Mouse (Mus musculus): ENCODE measurements around the gene Fzd10. TPM values are rescaled to one million over a fixed set of nuclear protein-coding genes. Genes with fewer than 3 reads are reported as not detected.

Gene Fzd10
- 21.4 and 21.6 TPM in 2 replicates for polyA plus RNA-seq (2014; fragmentation: Nextera tagmentation; extraction: Ambion mirVana)

GRCm38 (mm10) chr5:128600072-128601021 is at the start of gene Fzd10:
TSS of gene Fzd10 (plus strand) at chr5:128600844.
- peak; percentile 89 for DNase-seq (ENCODE audit: low spot score)
- no peaks in the 10 kb centered on the region for H3K36me3 ChIP-seq (ENCODE audit: control insufficient read depth, insufficient read depth, low read length)
- H3K4me1 ChIP-seq (ENCODE audit: control insufficient read depth, insufficient read depth, low read length): peaks cover 35% of the 10 kb centered on the region
- H3K9me3 ChIP-seq (ENCODE audit: control insufficient read depth, low read length): no peaks in the 10 kb centered on the region
- peak within 1 kb of the TSS; percentile 86 for H3K9ac ChIP-seq (ENCODE audit: low read length)
- peak within 1 kb of the TSS; percentile 88 for H3K27ac ChIP-seq (ENCODE audit: low read depth, low read length)
- under 1% methylated on average over 71 of the region's 73 CpGs for WGBS
- H3K4me3 ChIP-seq (ENCODE audit: low read depth, low read length): peak within 1 kb of the TSS; percentile 70
- H3K27me3 ChIP-seq (ENCODE audit: control insufficient read depth, insufficient read depth, low read length): no peaks in the 10 kb centered on the region
- peak; percentile 58 for ATAC-seq (ENCODE audit: insufficient read depth, low FRiP score, low TSS enrichment)
- peak within 1 kb of the TSS; percentile 96 for H3K4me2 ChIP-seq (ENCODE audit: low read depth)

- Histone ChIP-seq H3K27ac (ENCODE audit: low read depth, low read length) (no peak overlapping the region), H3K9ac (ENCODE audit: low read length) (peak overlapping the region; percentile 58), H3K36me3 (ENCODE audit: control insufficient read depth, insufficient read depth, low read length) (no peaks in the 10 kb centered on the region), H3K9me3 (ENCODE audit: control insufficient read depth, low read length) (no peaks in the 10 kb centered on the region), H3K4me1 (ENCODE audit: control insufficient read depth, insufficient read depth, low read length) (no peaks in the 10 kb centered on the region), H3K4me3 (ENCODE audit: low read depth, low read length) (no peak overlapping the region), H3K27me3 (ENCODE audit: control insufficient read depth, insufficient read depth, low read length) (no peaks in the 10 kb centered on the region), H3K4me2 (ENCODE audit: low read depth) (peak overlapping the region; percentile 33)
- peak; percentile 45; the same call in 1 of the 2 replicates for ATAC-seq (ENCODE audit: insufficient read depth, low FRiP score, low TSS enrichment)
- WGBS: 5% methylated on average over 11 of the region's 11 CpGs
- DNase-seq (ENCODE audit: low spot score): peak; percentile 47
Measured at GRCm38 (mm10) chr5:128551448-128551847, 49.2 kb upstream of the Fzd10 start.

DNA sequence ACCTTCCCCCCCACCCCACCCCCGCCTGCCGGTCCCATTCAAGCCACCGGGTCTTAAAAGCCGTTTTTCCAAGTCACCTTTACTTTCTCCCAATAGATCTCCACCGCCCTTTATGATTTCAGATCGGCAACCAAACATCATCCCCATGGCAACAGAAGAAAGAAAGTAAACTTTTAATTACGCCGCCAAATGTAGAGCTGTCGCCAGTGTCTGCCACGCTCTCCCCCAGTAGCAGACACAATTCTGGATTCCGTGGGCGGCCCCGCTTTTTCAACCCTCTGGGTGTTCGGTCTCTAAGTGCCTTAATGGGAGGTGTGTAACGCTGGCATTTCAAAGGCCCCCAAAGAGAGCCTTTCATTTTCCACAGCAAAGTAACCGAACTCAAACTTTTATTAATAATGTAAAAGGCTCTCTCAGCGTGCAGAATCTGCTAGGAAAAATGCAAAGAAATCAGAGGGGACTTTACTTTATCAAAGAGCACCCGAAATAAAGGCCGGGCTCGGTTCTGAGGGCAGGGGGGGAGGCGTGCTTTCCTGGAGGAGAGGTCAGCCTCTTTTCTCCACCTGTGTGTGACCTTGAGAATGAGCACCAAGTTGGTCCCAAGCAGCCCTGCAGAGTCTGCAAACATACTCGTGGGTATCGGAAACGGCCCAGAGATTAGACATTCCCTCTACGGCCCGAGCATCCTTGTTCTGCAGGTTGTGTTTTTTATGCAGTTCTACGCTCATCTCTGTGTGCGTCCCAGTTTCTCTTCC is 48.3 kb upstream of the Fzd10 start:
- Histone ChIP-seq H3K9ac (ENCODE audit: low read length) (no peak overlapping the region), H3K27ac (ENCODE audit: low read depth, low read length) (no peak overlapping the region), H3K9me3 (ENCODE audit: control insufficient read depth, low read length) (no peaks in the 10 kb centered on the region), H3K4me2 (ENCODE audit: low read depth) (peak overlapping the region; percentile 33), H3K27me3 (ENCODE audit: control insufficient read depth, insufficient read depth, low read length) (no peaks in the 10 kb centered on the region), H3K4me3 (ENCODE audit: low read depth, low read length) (0 out of 2 replicates have a peak overlapping the region, but pooled peaks have one; percentile 3), H3K36me3 (ENCODE audit: control insufficient read depth, insufficient read depth, low read length) (no peaks in the 10 kb centered on the region), H3K4me1 (ENCODE audit: control insufficient read depth, insufficient read depth, low read length) (no peaks in the 10 kb centered on the region)
- WGBS: 8% methylated on average over 28 of the region's 28 CpGs
- ATAC-seq (ENCODE audit: insufficient read depth, low FRiP score, low TSS enrichment): no peak
- no peak for DNase-seq (ENCODE audit: low spot score)

DNA sequence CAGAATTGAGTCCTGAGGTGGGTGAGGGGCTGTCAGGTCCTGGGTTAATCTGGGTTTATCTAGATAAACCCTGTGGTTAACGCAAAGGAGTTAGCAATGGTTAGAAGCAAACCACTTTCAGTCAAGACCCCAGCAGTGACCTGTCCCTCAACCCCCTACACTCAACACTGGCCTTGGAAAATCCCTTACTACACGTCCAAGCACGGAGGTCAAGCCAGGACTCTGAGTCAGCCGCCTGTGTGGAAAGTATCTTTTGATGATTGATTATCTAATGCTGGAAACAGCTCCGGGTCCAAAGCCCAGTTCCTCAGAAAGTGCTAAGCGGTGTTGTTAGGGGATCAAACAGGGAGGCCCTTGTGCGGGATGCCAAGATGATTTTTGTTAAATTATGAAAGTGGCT is 42.5 kb upstream of the Fzd10 start:
- H3K27ac ChIP-seq (ENCODE audit: low read depth, low read length): no peak overlapping the region
- no peak overlapping the region for H3K4me2 ChIP-seq (ENCODE audit: low read depth)
- H3K9me3 ChIP-seq (ENCODE audit: control insufficient read depth, low read length): no peaks in the 10 kb centered on the region
- no peaks in the 10 kb centered on the region for H3K36me3 ChIP-seq (ENCODE audit: control insufficient read depth, insufficient read depth, low read length)
- no peaks in the 10 kb centered on the region for H3K27me3 ChIP-seq (ENCODE audit: control insufficient read depth, insufficient read depth, low read length)
- ATAC-seq (ENCODE audit: insufficient read depth, low FRiP score, low TSS enrichment) (no peak), DNase-seq (ENCODE audit: low spot score) (no peak)
- no peak overlapping the region for H3K9ac ChIP-seq (ENCODE audit: low read length)
- WGBS: 51% methylated on average over 7 of the region's 7 CpGs
- no peaks in the 10 kb centered on the region for H3K4me1 ChIP-seq (ENCODE audit: control insufficient read depth, insufficient read depth, low read length)
- no peak overlapping the region for H3K4me3 ChIP-seq (ENCODE audit: low read depth, low read length)

DNA sequence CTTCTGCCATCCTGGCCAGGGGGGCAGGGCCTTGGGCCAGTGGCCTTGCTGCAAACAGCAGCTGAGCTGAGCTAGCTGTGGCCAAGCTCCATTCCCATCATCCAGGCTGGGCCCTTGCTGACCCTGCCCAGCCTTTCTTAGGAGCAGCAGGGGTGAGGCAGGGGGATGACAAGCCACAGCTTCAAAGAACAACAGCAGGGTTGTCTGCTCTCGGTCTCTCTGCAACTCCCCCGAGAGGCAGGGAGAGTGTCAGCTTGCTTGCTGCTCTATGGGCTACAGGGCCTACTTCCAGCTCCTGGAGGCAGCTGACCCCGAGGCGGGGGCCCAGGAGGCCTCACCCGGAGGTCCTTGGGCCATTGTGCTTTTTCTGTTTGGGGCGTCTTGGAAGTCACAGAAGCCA is 33.3 kb upstream of the Fzd10 start:
- no peaks in the 10 kb centered on the region for H3K27me3 ChIP-seq (ENCODE audit: control insufficient read depth, insufficient read depth, low read length)
- peaks cover 8% of the 10 kb centered on the region; the same call in 1 of the 2 replicates for H3K4me1 ChIP-seq (ENCODE audit: control insufficient read depth, insufficient read depth, low read length)
- DNase-seq (ENCODE audit: low spot score) (peak; percentile 32), ATAC-seq (ENCODE audit: insufficient read depth, low FRiP score, low TSS enrichment) (no peak)
- H3K4me3 ChIP-seq (ENCODE audit: low read depth, low read length): no peak overlapping the region
- WGBS: 3% methylated on average over 6 of the region's 6 CpGs
- 0 out of 2 replicates have a peak overlapping the region, but pooled peaks have one; percentile 27 for H3K27ac ChIP-seq (ENCODE audit: low read depth, low read length)
- H3K9me3 ChIP-seq (ENCODE audit: control insufficient read depth, low read length): no peaks in the 10 kb centered on the region
- H3K4me2 ChIP-seq (ENCODE audit: low read depth): no peak overlapping the region
- H3K9ac ChIP-seq (ENCODE audit: low read length): no peak overlapping the region; the same call in 1 of the 2 replicates
- H3K36me3 ChIP-seq (ENCODE audit: control insufficient read depth, insufficient read depth, low read length): no peaks in the 10 kb centered on the region

DNA sequence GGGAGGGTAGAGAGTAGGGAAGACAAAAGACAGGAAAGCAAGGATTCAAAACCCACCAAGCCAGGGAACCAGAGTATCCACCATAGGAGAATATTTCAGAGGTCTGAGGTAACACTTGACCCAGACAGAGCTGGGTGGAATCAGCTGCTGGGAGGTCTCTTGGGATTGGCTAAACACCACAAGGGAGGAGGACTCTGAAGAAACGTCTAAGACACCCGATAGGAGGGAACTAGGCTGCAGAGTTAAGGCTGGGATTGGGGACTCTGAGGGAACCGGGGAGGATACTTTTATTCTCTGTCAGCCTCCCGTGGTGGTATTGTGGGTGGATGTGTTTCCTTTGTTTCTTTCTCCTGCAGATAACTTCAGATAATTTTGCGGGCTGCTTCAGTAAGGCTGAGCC is 31.7 kb upstream of the Fzd10 start:
- Histone ChIP-seq H3K36me3 (ENCODE audit: control insufficient read depth, insufficient read depth, low read length) (no peaks in the 10 kb centered on the region), H3K4me2 (ENCODE audit: low read depth) (no peak overlapping the region), H3K27me3 (ENCODE audit: control insufficient read depth, insufficient read depth, low read length) (no peaks in the 10 kb centered on the region), H3K4me3 (ENCODE audit: low read depth, low read length) (no peak overlapping the region), H3K4me1 (ENCODE audit: control insufficient read depth, insufficient read depth, low read length) (peaks cover 8% of the 10 kb centered on the region; the same call in 1 of the 2 replicates), H3K27ac (ENCODE audit: low read depth, low read length) (no peak overlapping the region), H3K9me3 (ENCODE audit: control insufficient read depth, low read length) (no peaks in the 10 kb centered on the region), H3K9ac (ENCODE audit: low read length) (no peak overlapping the region)
- ATAC-seq (ENCODE audit: insufficient read depth, low FRiP score, low TSS enrichment) (no peak), DNase-seq (ENCODE audit: low spot score) (no peak)
- 18% methylated on average over 5 of the region's 5 CpGs for WGBS

DNA sequence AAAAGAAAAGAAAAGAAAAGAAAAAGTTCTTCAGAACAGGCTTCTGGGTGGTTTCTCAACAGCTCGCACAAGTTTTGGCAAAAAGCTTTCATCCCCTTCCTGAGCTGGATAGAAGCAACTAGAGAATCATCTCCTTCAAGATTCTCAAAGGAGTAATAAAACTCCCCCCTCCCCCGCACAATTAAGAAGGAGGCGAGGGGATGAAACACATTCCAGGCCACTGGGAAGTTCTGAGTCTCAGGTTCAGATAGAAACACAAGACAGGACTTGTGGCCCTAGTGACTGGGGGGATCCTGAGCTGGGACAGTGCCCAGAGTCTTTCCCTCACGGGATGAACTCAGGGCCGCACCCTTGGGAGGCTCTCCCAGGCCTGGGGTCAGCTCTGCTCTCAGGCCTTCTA is 30.6 kb upstream of the Fzd10 start:
- Histone ChIP-seq H3K27ac (ENCODE audit: low read depth, low read length) (no peak overlapping the region), H3K36me3 (ENCODE audit: control insufficient read depth, insufficient read depth, low read length) (no peaks in the 10 kb centered on the region), H3K9ac (ENCODE audit: low read length) (no peak overlapping the region), H3K9me3 (ENCODE audit: control insufficient read depth, low read length) (no peaks in the 10 kb centered on the region), H3K4me2 (ENCODE audit: low read depth) (no peak overlapping the region), H3K4me3 (ENCODE audit: low read depth, low read length) (no peak overlapping the region), H3K27me3 (ENCODE audit: control insufficient read depth, insufficient read depth, low read length) (no peaks in the 10 kb centered on the region), H3K4me1 (ENCODE audit: control insufficient read depth, insufficient read depth, low read length) (peaks cover 8% of the 10 kb centered on the region; the same call in 1 of the 2 replicates)
- ATAC-seq (ENCODE audit: insufficient read depth, low FRiP score, low TSS enrichment): no peak
- no peak for DNase-seq (ENCODE audit: low spot score)
- 39% methylated on average over 5 of the region's 5 CpGs for WGBS

- DNase-seq (ENCODE audit: low spot score) (no peak), ATAC-seq (ENCODE audit: insufficient read depth, low FRiP score, low TSS enrichment) (no peak)
- no peak overlapping the region for H3K4me2 ChIP-seq (ENCODE audit: low read depth)
- H3K27ac ChIP-seq (ENCODE audit: low read depth, low read length): no peak overlapping the region
- H3K27me3 ChIP-seq (ENCODE audit: control insufficient read depth, insufficient read depth, low read length): no peaks in the 10 kb centered on the region
- no peaks in the 10 kb centered on the region for H3K9me3 ChIP-seq (ENCODE audit: control insufficient read depth, low read length)
- 81% methylated on average over 5 of the region's 5 CpGs for WGBS
- H3K9ac ChIP-seq (ENCODE audit: low read length): no peak overlapping the region
- no peaks in the 10 kb centered on the region for H3K36me3 ChIP-seq (ENCODE audit: control insufficient read depth, insufficient read depth, low read length)
- no peak overlapping the region for H3K4me3 ChIP-seq (ENCODE audit: low read depth, low read length)
- peaks cover 8% of the 10 kb centered on the region; the same call in 1 of the 2 replicates for H3K4me1 ChIP-seq (ENCODE audit: control insufficient read depth, insufficient read depth, low read length)
Measured at GRCm38 (mm10) chr5:128570848-128571247, 29.8 kb upstream of the Fzd10 start.
